Mouse (Mus musculus) mesoderm, embryonic 11.5 days (tissue): Measurements from ENCODE around the gene Ing3.
A peak's percentile ranks its signal among the peaks of the same experiment; 100 is the strongest.

Experiments used
- DNase-seq: peaks from one replicate; pipeline ENCODE4 v3.0.0-alpha.2; 2012; ENCODE audit warnings: low read depth, low spot score

Ing3 gene

DNA sequence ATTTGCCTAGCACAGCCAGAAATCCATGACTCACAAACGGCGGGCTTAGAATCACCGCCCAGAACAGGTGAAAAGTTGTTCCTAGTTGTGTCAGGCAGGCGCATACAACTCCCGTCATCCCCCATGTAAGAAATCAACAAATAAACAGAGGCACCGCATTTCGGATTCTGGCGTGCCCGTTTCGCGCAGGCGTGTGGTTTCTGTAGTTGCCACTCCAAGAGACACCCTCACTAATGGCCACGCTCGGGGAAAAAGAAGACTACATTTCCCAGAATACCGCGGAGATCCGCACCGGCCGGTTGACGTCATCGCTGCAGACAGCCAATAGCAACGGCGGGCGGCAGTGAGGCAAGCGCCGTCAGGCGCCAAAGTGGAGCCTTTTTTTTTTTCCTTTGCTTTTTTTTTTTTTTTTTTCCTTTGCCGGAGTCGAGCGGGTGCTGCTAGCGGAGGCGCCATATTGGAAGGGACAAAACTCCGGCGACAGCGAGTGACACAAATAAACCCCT lies at the start of gene Ing3:
Gene Ing3, plus strand, starts transcription at position 346 of the 506 bp plus-strand sequence.
- peak; percentile 98 for DNase-seq

GRCm38 (mm10) chr6:21909720-21910119 lies 39.7 kb upstream of the Ing3 start:
- no peak for DNase-seq

DNA sequence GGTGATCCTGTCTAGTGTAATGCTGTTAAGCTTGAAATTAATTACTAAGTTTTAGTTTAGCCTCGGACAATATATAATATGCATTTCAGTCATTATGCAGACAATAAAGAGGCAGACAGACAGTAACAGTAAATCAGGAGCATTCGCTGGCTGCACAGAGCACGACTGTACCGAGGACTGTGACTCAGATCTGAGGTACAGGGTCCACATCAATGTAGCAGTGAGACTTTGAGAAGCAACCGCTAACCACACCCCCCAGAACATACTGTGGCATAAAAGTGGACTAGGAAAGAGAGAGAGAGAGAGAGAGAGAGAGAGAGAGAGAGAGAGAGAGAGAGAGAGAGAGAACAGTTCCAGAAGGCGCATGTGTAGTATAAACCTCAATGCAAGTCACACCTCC lies 38.6 kb upstream of the Ing3 start:
- DNase-seq = no peak

GRCm38 (mm10) chr6:21916591-21916990 lies 32.8 kb upstream of the Ing3 start:
- DNase-seq = no peak

DNA sequence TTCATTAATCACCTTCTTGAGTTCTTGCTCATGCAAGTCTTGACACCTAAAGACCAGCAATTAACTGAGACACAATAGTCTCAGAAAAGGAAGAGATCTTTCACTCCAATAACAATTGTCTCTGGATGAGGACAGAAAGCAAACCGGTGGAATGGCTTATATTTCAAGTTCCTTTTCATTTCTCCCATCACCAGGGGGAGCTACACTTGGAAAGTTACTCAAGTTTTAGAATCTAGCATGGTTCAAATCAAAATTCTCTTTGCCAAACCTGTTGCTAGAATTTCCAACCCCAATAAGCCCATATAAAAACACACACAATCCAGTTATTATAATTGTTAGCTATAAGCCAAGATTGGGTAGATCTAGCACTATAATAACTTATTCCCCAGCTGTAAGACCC lies 25.2 kb upstream of the Ing3 start:
- no peak for DNase-seq

DNA sequence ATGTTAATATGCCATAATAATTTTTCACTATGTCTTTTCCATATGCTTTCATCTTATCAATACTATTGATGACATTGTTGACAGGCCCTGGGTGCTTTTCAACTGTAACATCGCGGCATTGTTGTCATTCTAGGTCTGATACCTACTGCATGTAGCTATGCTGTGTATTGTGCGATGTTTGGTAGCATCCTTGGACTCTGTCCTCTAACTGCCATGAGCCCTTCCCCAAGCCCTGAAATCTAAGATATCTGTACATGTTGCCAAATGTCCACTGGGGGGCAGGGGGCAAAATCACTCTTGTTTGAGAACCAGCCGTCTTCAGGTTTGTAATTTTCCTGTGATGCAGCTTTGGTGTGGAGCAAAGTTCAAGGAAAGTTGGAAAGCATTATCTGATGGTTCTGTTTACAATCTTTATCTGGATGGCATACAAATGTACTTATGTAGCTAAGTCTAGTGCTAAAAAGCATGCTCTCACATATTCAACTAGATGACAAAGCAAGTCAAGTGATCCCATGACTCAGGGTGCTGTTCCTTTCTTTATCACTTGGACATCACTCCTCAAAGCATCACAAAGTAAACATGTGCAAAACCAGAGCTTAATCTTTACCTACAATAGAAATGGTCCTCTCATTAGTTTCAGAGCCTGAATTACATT lies 11.3 kb upstream of the Ing3 start:
- no peak for DNase-seq

GRCm38 (mm10) chr6:21949771-21950448 lies 539 bp downstream of the Ing3 start:
- DNase-seq = peak; percentile 97

GRCm38 (mm10) chr6:21950676-21951075 lies 1.3 kb downstream of the Ing3 start:
- DNase-seq = no peak

DNA sequence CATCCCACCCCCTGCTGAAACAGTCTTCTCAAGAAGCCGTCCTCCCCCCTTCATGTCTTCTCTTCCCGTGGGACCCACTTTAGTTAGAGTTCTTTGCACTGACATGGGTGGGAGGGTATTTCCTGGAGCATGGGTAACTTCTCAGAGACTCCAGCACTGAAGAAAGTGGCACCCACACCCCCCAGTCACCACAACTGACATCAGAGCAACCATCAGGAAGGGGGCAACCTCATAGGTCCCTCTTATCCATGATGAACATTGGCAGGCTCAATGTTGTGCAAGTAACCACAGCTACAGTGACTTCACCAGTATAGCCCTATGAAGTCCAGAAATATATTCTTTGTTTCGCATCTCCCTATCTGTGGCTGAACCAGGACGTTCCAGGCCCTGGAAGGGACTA lies 6.1 kb downstream of the Ing3 start:
- no peak for DNase-seq

DNA sequence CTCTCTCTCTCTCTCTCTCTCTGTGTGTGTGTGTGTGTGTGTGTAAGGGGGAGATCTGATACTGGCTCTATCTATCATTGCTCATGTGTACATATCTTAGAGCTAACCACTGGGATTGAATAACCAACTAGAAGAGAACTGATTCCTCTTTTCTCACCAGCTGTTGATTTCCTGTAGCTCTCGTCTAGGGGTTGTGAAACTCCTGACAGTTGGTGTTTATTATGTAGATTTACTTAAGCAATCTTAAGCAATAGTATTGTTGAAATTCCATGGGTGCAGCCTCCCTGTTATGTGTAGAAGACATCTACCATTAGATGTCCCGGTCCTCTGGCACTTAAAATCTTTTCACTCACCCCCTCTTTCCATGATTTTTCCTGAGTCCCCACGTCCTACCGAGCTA lies 9.6 kb downstream of the Ing3 start:
- no peak for DNase-seq

- no peak for DNase-seq
These were observed 10.5 kb downstream of the Ing3 start for GRCm38 (mm10) chr6:21959909-21960308.

- DNase-seq = no peak
These were observed 28.2 kb downstream of the Ing3 start for GRCm38 (mm10) chr6:21977532-21977931.

GRCm38 (mm10) chr6:21981114-21981513 lies 31.7 kb downstream of the Ing3 start:
- DNase-seq = no peak

GRCm38 (mm10) chr6:21984990-21985731 lies 35.8 kb downstream of the Ing3 start:
- peak; percentile 89 for DNase-seq

- peak; percentile 64 for DNase-seq
These were observed 36.6 kb downstream of the Ing3 start, which contains the start of gene Cped1 for GRCm38 (mm10) chr6:21985732-21986540. Cped1 (plus strand) TSS chr6:21985916.

- DNase-seq = no peak
These were observed 37.4 kb downstream of the Ing3 start for GRCm38 (mm10) chr6:21986660-21987331.

- DNase-seq = no peak
These were observed 38.2 kb downstream of the Ing3 start for GRCm38 (mm10) chr6:21987554-21987953.

GRCm38 (mm10) chr6:21988296-21988695 lies 38.9 kb downstream of the Ing3 start:
- DNase-seq = no peak

DNA sequence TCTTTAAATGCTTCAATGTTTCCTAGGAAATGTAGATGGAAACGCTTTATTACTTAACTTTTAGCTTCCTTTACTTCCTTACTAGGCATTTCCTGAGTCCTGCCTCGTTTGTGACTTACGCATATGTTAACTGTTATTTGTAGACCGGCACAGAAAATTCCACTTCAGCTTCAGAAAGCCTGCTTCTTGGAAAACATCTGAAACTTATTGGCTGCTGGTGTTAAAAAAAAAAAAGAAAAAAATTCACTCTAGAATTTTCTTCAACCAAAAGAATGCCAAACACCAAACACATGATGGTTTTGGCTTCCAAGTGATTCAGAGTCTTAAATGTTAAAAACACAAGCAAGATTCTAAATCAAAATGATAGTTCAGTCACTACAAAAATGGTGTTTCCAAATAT lies 39.7 kb downstream of the Ing3 start:
- no peak for DNase-seq

GRCm38 (mm10) chr6:21990181-21991135 lies 41.1 kb downstream of the Ing3 start:
- DNase-seq = no peak
